Mouse (Mus musculus) E14TG2a.4 (cell line): ENCODE measurements around the gene Aebp2.
A peak's percentile ranks its signal among the peaks of the same experiment; 100 is the strongest.

Experiments
- H3K27me3 ChIP-seq: 2 replicates; pipeline ENCODE4 v1.6.1; 2014; ENCODE audit warnings: low read length, control low read depth; ENCODE audit not compliant: insufficient read depth
- H3K36me3 ChIP-seq: 2 replicates; pipeline ENCODE4 v1.6.1; 2014; ENCODE audit warnings: low read length, control low read depth; ENCODE audit not compliant: insufficient read depth
- H3K4me1 ChIP-seq: replicated peaks from 2 replicates; pipeline ENCODE4 v1.6.1; 2014; ENCODE audit warnings: low read depth, low read length, control low read depth
- H3K4me3 ChIP-seq: replicated peaks from 2 replicates; pipeline ENCODE4 v1.5.1; 2014; ENCODE audit warnings: mild to moderate bottlenecking, low read length
- H3K9me3 ChIP-seq: 2 replicates; pipeline ENCODE4 v1.6.1; 2014; ENCODE audit warnings: low read length, control low read depth
- CTCF ChIP-seq: conservative IDR thresholded peaks from 2 replicates; pipeline ENCODE4 v1.5.1; 2014; ENCODE audit warnings: low read length
- NANOG ChIP-seq: IDR thresholded peaks from 2 replicates; pipeline ENCODE4 v1.6.1; 2014; ENCODE audit warnings: borderline replicate concordance, low read length, mixed read lengths
- POU5F1 ChIP-seq: IDR thresholded peaks from 2 replicates; pipeline ENCODE4 v1.6.1; 2014; ENCODE audit warnings: low read length, borderline replicate concordance

The Aebp2 gene

GRCm38 (mm10) chr6:140613822-140614221 lies 8.6 kb upstream of the Aebp2 start:
- H3K4me3 ChIP-seq = no peak overlapping the region
- H3K36me3 ChIP-seq = no peaks in the 10 kb centered on the region
- H3K27me3 ChIP-seq = peaks cover 7% of the 10 kb centered on the region
- TF ChIP-seq NANOG (no peak), POU5F1 (no peak), CTCF (no peak)
- peaks cover 66% of the 10 kb centered on the region for H3K4me1 ChIP-seq
- no peaks in the 10 kb centered on the region for H3K9me3 ChIP-seq

GRCm38 (mm10) chr6:140614711-140615110 lies 7.8 kb upstream of the Aebp2 start:
- H3K4me1 ChIP-seq = peaks cover 64% of the 10 kb centered on the region
- no peaks in the 10 kb centered on the region for H3K9me3 ChIP-seq
- H3K4me3 ChIP-seq = no peak overlapping the region
- peaks cover 7% of the 10 kb centered on the region for H3K27me3 ChIP-seq
- no peaks in the 10 kb centered on the region for H3K36me3 ChIP-seq
- TF ChIP-seq NANOG (no peak), POU5F1 (no peak), CTCF (no peak)

GRCm38 (mm10) chr6:140620531-140621349 lies 1.7 kb upstream of the Aebp2 start:
- Histone ChIP-seq H3K4me1 (peaks cover 66% of the 10 kb centered on the region), H3K36me3 (peaks cover 10% of the 10 kb centered on the region), H3K27me3 (peaks cover 4% of the 10 kb centered on the region; the same call in 1 of the 2 replicates), H3K4me3 (peak overlapping the region; percentile 18), H3K9me3 (no peaks in the 10 kb centered on the region)
- TF ChIP-seq CTCF (no peak), POU5F1 (no peak), NANOG (no peak)

GRCm38 (mm10) chr6:140621622-140622021 lies 841 bp upstream of the Aebp2 start:
- H3K36me3 ChIP-seq = peaks cover 18% of the 10 kb centered on the region
- no peaks in the 10 kb centered on the region for H3K9me3 ChIP-seq
- H3K4me3 ChIP-seq = no peak overlapping the region
- TF ChIP-seq NANOG (no peak), POU5F1 (no peak), CTCF (no peak)
- peaks cover 4% of the 10 kb centered on the region; the same call in 1 of the 2 replicates for H3K27me3 ChIP-seq
- H3K4me1 ChIP-seq = peaks cover 68% of the 10 kb centered on the region

- no peaks in the 10 kb centered on the region for H3K9me3 ChIP-seq
- TF ChIP-seq NANOG (no peak), POU5F1 (no peak), CTCF (no peak)
- peaks cover 29% of the 10 kb centered on the region for H3K36me3 ChIP-seq
- peaks cover 4% of the 10 kb centered on the region; the same call in 1 of the 2 replicates for H3K27me3 ChIP-seq
- peak overlapping the region; percentile 93 for H3K4me3 ChIP-seq
- H3K4me1 ChIP-seq = peaks cover 74% of the 10 kb centered on the region
Measured at GRCm38 (mm10) chr6:140623226-140624095, 998 bp downstream of the Aebp2 start.

- Histone ChIP-seq H3K36me3 (peaks cover 32% of the 10 kb centered on the region), H3K27me3 (peaks cover 4% of the 10 kb centered on the region; the same call in 1 of the 2 replicates), H3K4me1 (peaks cover 78% of the 10 kb centered on the region), H3K4me3 (peak overlapping the region; percentile 93), H3K9me3 (no peaks in the 10 kb centered on the region)
- TF ChIP-seq CTCF (no peak), POU5F1 (no peak), NANOG (no peak)
Measured at GRCm38 (mm10) chr6:140624096-140625051, 1.9 kb downstream of the Aebp2 start.

GRCm38 (mm10) chr6:140629176-140629859 lies 6.9 kb downstream of the Aebp2 start:
- Histone ChIP-seq H3K36me3 (peaks cover 70% of the 10 kb centered on the region), H3K4me3 (no peak overlapping the region), H3K9me3 (no peaks in the 10 kb centered on the region), H3K4me1 (peaks cover 75% of the 10 kb centered on the region), H3K27me3 (no peaks in the 10 kb centered on the region)
- TF ChIP-seq NANOG = no peak
- no peak for TF ChIP-seq CTCF
- TF ChIP-seq POU5F1 = no peak
